Mouse (Mus musculus) forebrain, embryonic 16.5 days (tissue): ENCODE measurements at regions not wholly inside any gene's neighbourhood (a gene's known extent, or its start where the extent isn't known, plus 50 kb on each side); places are given as distances from the start of the nearest gene placed in this dataset.

Experiments
- ATAC-seq: fragments of 200-750 bp; cut with Nextera tagmentation; 2 replicates; pipeline ENCODE4 v1.8.0; 2017; ENCODE audit warnings: mild to moderate bottlenecking, moderate library complexity
- H3K27ac ChIP-seq: fragments of 300-500 bp; sonication (generic); 2 replicates; pipeline ENCODE4 v1.5.1; 2014; ENCODE audit warnings: low read length, control low read depth
- H3K27me3 ChIP-seq: fragments of 300-500 bp; sonication (generic); replicated peaks from 2 replicates; pipeline ENCODE4 v1.6.1; 2014; ENCODE audit warnings: low read length; ENCODE audit not compliant: control insufficient read depth, insufficient read depth
- H3K36me3 ChIP-seq: fragments of 300-500 bp; sonication (generic); 2 replicates; pipeline ENCODE4 v1.6.1; 2014; ENCODE audit not compliant: control insufficient read depth, insufficient read depth
- H3K4me1 ChIP-seq: fragments of 300-500 bp; sonication (generic); replicated peaks from 2 replicates; pipeline ENCODE4 v1.6.1; 2014; ENCODE audit warnings: low read length; ENCODE audit not compliant: control insufficient read depth, insufficient read depth
- H3K4me2 ChIP-seq: fragments of 300-500 bp; sonication (generic); 2 replicates; pipeline ENCODE4 v1.6.1; 2014; ENCODE audit warnings: mild to moderate bottlenecking, low read length, control low read depth
- H3K4me3 ChIP-seq: fragments of 300-500 bp; sonication (generic); replicated peaks from 2 replicates; pipeline ENCODE4 v1.5.1; 2014; ENCODE audit warnings: mild to moderate bottlenecking, low read length, control low read depth
- H3K9ac ChIP-seq: fragments of 300-500 bp; sonication (generic); replicated peaks from 2 replicates; pipeline ENCODE4 v1.6.1; 2014; ENCODE audit warnings: low read depth, low read length, control low read depth
- H3K9me3 ChIP-seq: fragments of 300-500 bp; sonication (generic); 2 replicates; pipeline ENCODE4 v1.6.1; 2016; ENCODE audit warnings: low read length; ENCODE audit not compliant: control insufficient read depth
- WGBS: fragments of 180-500 bp; shearing (Covaris S2); extraction: QIAGEN DNeasy Blood & Tissue Kit; methylation state at CpG from one replicate; pipeline ENCODE4 v1.1.7; 2014; 5-methylcytosine and 5-hydroxymethylcytosine counted together

DNA sequence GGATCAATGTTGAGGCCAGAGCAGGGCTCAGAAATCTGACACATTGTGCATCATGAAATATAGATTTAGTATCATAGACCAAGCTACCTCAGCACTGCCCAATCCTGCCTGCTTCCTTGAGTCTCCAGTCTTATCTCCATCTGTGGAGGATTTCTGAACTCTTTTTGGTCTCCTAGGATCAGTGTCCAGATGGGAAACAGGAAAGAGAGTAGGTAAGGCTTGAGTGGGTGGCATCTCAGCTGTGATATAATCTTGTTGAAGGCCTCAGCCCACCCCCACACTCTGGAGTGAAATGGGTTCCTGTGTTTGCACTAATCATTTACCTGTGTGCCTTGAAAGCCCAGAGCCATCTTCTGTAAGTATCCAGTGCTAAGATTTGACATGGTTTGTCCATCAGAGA, 74.3 kb upstream of the Aff3 start:
- no peaks in the 10 kb centered on the region for H3K27me3 ChIP-seq
- no peak overlapping the region for H3K4me3 ChIP-seq
- no peaks in the 10 kb centered on the region for H3K4me1 ChIP-seq
- no peak overlapping the region for H3K4me2 ChIP-seq
- no peaks in the 10 kb centered on the region for H3K36me3 ChIP-seq
- no peak for ATAC-seq
- H3K9ac ChIP-seq: no peak overlapping the region
- no peaks in the 10 kb centered on the region for H3K9me3 ChIP-seq
- no peak overlapping the region for H3K27ac ChIP-seq

DNA sequence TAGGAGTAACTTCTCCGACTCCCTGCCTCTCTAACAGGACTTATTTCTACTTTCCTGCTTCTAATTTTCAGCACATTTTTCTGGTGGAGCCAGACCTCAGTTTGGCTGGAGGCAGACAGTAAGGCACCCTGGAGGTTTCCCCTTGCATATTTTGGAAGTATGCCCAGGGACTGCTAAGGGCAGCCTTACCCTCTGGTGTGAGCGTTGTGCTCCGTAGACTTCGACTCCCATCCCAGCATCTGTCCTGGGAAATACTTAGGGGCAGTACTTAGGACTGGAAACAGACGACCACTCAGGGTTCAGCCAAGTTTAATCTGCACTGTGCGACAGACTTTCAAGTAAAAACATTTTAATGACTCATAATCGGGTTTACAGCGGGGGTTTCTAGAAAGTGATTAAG, 71.0 kb upstream of the Aff3 start:
- H3K9ac ChIP-seq: no peak overlapping the region
- no peak for ATAC-seq
- no peaks in the 10 kb centered on the region for H3K36me3 ChIP-seq
- 76% methylated on average over 8 of the region's 8 CpGs for WGBS
- no peaks in the 10 kb centered on the region for H3K9me3 ChIP-seq
- peaks cover 5% of the 10 kb centered on the region for H3K4me1 ChIP-seq
- H3K27me3 ChIP-seq: no peaks in the 10 kb centered on the region
- H3K27ac ChIP-seq: no peak overlapping the region
- H3K4me3 ChIP-seq: no peak overlapping the region
- H3K4me2 ChIP-seq: no peak overlapping the region

DNA sequence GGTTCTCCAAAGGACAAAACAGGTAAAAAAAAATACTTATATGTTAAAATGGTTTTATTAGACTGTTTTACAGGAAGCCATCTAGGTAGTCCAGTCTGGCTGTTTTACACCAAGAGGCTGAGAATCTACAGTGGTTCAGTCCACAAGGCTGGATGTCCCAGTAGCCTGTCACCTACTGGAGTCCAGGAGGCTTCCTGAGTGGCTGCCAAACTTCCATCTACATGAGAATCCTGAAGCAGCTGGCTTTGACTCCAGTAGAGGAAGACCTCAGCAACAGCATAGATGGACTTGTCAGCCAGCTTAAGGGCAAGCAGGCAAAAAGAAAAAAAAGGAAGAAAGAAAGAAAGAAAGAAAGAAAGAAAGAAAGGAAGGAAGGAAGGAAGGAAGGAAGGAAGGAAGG, 68.4 kb upstream of the Aff3 start:
- no peak overlapping the region for H3K9ac ChIP-seq
- H3K9me3 ChIP-seq: no peaks in the 10 kb centered on the region
- no peak for ATAC-seq
- H3K36me3 ChIP-seq: no peaks in the 10 kb centered on the region
- no peak overlapping the region for H3K27ac ChIP-seq
- H3K4me1 ChIP-seq: peaks cover 18% of the 10 kb centered on the region
- no peak overlapping the region for H3K4me2 ChIP-seq
- H3K4me3 ChIP-seq: no peak overlapping the region
- no peaks in the 10 kb centered on the region for H3K27me3 ChIP-seq

DNA sequence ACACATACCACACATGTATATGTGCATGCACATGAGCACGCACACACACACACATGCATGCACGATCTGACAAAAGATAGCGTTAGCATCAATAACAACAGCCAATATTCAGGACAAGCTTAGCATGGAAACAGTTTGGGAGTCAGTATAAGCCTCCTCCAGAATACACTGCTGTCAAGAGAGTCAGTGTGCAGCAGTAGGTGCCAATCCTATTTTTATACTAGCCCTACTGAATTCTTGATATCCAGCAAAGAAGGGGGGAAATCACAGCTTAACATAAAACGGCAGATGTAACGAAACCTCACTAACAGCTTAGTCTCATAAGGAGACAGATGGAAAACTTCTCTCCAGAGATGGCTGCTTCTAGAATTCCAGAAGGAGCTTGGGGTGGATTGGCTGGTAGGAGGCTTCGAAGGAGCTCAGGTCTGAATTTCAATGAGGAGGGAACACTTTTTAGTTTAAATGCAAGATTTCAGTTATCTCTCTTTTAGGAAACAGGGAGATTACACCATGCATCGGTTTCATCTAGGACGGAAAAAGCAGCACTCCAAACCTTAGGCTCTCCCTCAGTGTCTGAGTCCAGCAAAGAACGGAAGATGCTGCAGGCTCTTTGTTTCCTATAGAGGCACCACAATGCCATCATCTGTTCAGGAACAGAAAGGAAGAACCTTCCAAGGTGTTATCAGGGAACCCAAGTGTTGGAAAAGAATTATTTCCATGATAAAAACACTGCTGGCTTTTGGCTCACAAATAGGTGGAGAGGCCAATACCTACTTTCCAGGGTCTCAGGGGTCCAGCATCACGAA, 65.4 kb upstream of the Aff3 start:
- no peak overlapping the region for H3K9ac ChIP-seq
- H3K4me2 ChIP-seq: no peak overlapping the region
- peaks cover 18% of the 10 kb centered on the region for H3K4me1 ChIP-seq
- ATAC-seq: peak; percentile 61
- H3K27me3 ChIP-seq: no peaks in the 10 kb centered on the region
- WGBS: 65% methylated on average over 10 of the region's 10 CpGs
- peak overlapping the region; percentile 52 for H3K27ac ChIP-seq
- H3K36me3 ChIP-seq: no peaks in the 10 kb centered on the region
- no peak overlapping the region for H3K4me3 ChIP-seq
- no peaks in the 10 kb centered on the region for H3K9me3 ChIP-seq

DNA sequence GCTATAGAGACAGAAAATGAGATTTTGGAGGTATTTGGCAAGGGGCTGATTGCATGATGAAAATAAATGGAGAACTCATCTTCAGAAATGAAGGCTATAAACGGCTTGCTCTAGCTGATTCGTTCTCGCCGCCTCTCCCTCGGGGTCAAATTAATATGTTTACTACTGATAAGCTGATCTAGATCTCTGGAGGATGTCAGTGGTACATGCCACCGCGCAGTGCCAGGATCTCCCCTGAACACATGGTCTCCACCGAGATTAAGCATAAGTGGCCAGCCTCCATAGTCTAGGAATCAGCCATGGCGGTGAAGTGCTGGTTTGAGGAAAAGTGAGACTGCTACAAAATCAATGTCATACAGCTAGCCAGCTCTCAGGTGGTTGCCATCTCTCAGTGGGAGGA, 61.0 kb upstream of the Aff3 start:
- H3K4me1 ChIP-seq: peaks cover 14% of the 10 kb centered on the region
- no peak overlapping the region for H3K9ac ChIP-seq
- no peaks in the 10 kb centered on the region; the same call in 1 of the 2 replicates for H3K9me3 ChIP-seq
- H3K27ac ChIP-seq: no peak overlapping the region
- ATAC-seq: no peak
- H3K4me3 ChIP-seq: no peak overlapping the region
- no peak overlapping the region for H3K4me2 ChIP-seq
- 93% methylated on average over 9 of the region's 9 CpGs for WGBS
- no peaks in the 10 kb centered on the region for H3K36me3 ChIP-seq
- no peaks in the 10 kb centered on the region for H3K27me3 ChIP-seq

DNA sequence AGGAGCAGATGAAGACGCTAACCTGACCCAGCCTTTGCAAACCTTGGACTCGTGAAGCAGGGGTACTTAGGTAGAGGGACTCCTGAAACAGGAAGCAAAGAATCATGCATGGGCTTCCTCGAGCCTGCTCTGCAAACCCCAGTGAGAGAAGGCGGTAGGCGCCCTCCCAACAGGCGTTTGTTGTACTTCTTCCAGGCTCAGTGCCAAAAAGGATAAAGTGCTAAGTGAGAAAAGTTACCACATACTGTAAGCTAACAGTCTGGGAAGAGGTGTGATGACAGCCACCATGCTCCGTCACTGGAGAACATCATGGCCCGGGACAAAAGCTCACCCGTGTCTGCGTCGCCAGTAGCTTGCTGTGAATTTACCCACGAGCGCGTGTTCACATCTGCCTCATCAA, 59.9 kb upstream of the Aff3 start:
- no peak overlapping the region for H3K4me2 ChIP-seq
- ATAC-seq: no peak
- H3K9ac ChIP-seq: no peak overlapping the region
- no peak overlapping the region for H3K4me3 ChIP-seq
- no peaks in the 10 kb centered on the region for H3K27me3 ChIP-seq
- H3K4me1 ChIP-seq: peaks cover 6% of the 10 kb centered on the region
- whole genome bisulfite sequencing: 80% methylated on average over 14 of the region's 14 CpGs
- no peak overlapping the region for H3K27ac ChIP-seq
- peaks cover 2% of the 10 kb centered on the region; the same call in 1 of the 2 replicates for H3K9me3 ChIP-seq
- no peaks in the 10 kb centered on the region for H3K36me3 ChIP-seq

DNA sequence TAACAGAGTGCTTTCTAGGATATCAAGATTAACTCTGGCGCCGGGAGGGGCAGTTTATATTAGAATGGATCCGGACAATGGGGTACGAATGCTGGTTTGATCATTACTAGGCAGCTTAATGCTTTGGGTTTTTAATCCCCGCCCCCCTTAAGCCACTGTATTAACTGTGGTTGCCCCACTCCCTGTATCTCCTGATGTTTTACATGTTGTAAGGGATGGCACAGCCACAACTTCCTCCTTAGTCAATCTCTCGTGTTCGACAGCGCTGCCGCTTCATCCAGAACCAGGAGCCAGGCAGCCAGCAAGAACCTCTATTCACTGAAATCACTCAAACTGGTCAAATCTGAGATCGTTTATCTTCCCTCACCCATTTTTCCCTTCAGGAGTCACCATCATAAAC, 57.4 kb upstream of the Aff3 start:
- no peaks in the 10 kb centered on the region for H3K4me1 ChIP-seq
- no peaks in the 10 kb centered on the region for H3K36me3 ChIP-seq
- H3K4me3 ChIP-seq: no peak overlapping the region
- ATAC-seq: no peak
- H3K27ac ChIP-seq: no peak overlapping the region
- no peak overlapping the region for H3K4me2 ChIP-seq
- peaks cover 2% of the 10 kb centered on the region; the same call in 1 of the 2 replicates for H3K9me3 ChIP-seq
- WGBS: 91% methylated on average over 10 of the region's 10 CpGs
- H3K27me3 ChIP-seq: no peaks in the 10 kb centered on the region
- H3K9ac ChIP-seq: no peak overlapping the region

DNA sequence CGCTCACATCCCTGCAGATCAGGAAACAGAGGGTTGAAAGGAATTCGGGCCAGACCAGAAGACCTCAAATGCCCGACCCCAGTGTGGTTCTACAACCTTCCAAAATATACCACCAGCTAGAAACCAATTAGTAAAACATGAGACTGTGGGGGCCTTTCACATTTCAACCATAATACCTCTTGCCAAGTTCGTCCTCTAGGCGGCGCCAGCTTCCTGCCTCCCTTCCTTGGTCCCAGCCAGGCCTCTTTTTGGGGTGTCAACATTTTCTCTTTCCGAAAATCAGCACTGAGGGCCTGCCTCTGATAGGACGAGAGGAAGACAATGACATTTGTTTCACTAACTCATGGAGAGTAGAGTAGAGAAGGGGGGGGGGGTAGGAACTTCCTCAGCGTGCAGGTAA, 55.5 kb upstream of the Aff3 start:
- ATAC-seq: no peak
- H3K27me3 ChIP-seq: no peaks in the 10 kb centered on the region
- 49% methylated on average over 9 of the region's 9 CpGs for WGBS

DNA sequence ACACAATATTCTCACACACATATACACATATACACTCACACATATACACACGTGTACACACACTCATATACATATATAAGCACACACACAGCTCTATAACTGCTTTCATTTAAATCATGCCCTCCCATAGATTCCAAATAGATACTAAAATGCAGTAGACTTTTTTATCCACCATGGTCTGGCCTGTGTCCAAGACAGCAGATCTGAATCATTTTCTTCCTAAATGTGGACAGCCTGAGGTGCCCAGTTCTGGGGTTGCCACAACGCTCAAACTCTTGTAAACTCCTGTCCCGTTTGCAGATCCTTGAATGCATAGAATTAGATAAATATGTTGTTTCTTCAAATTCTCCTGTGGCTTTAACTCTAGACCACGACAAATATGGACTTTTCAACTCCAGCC, 50.9 kb upstream of the Aff3 start:
- no peak for ATAC-seq
- Histone ChIP-seq H3K4me1 (no peaks in the 10 kb centered on the region), H3K9ac (no peak overlapping the region), H3K36me3 (no peaks in the 10 kb centered on the region), H3K4me2 (no peak overlapping the region), H3K27me3 (no peaks in the 10 kb centered on the region), H3K4me3 (no peak overlapping the region), H3K27ac (no peak overlapping the region), H3K9me3 (0 out of 2 replicates have a peak, but pooled peaks cover 2% of the 10 kb centered on the region)
- WGBS: 84% methylated on average over 4 of the region's 4 CpGs

More for the DNA sequence above, 55.5 kb upstream of the Aff3 start:
- H3K9ac ChIP-seq: no peak overlapping the region
- peaks cover 2% of the 10 kb centered on the region; the same call in 1 of the 2 replicates for H3K9me3 ChIP-seq
- no peak overlapping the region for H3K4me3 ChIP-seq
- H3K36me3 ChIP-seq: no peaks in the 10 kb centered on the region
- H3K4me1 ChIP-seq: no peaks in the 10 kb centered on the region
- H3K27ac ChIP-seq: no peak overlapping the region
- H3K4me2 ChIP-seq: no peak overlapping the region
